Mouse (Mus musculus): ENCODE results near the gene Sae1. TPM values are rescaled to one million over a fixed set of nuclear protein-coding genes. Genes with fewer than 3 reads are reported as not detected.

Gene Sae1
- polyA plus RNA-seq, 1 experiment from 2014 or later = 84.3 TPM

GRCm38 (mm10) chr7:16272681-16273080 lies 114.9 kb downstream of the Sae1 start:
- peak overlapping the region; percentile 98 for H3K27ac ChIP-seq (ENCODE audit: low read length)
- H3K36me3 ChIP-seq (ENCODE audit: control insufficient read depth, insufficient read depth) = no peaks in the 10 kb centered on the region; the same call in none of the 2 replicates
- WGBS (ENCODE audit: insufficient replicate concordance) = under 1% methylated on average over 33 of the region's 46 CpGs
- peak overlapping the region; percentile 85 for H3K9ac ChIP-seq (ENCODE audit: low read depth, low read length)
- ATAC-seq (ENCODE audit: low read depth) = peak; percentile 81
- no peaks in the 10 kb centered on the region for H3K9me3 ChIP-seq (replicated peaks; ENCODE audit: control insufficient read depth, low read length)
- H3K4me3 ChIP-seq (ENCODE audit: low read depth, low read length) = peak overlapping the region; percentile 82
- no peaks in the 10 kb centered on the region for H3K27me3 ChIP-seq (ENCODE audit: control insufficient read depth, insufficient read depth, low read depth, low read length)
- peaks cover 35% of the 10 kb centered on the region for H3K4me1 ChIP-seq (ENCODE audit: control insufficient read depth, low read depth, low read length)
- peak overlapping the region; percentile 88 for H3K4me2 ChIP-seq (ENCODE audit: low read depth, low read length)

- Histone ChIP-seq H3K9ac (ENCODE audit: low read depth, low read length) (no peak overlapping the region), H3K27ac (ENCODE audit: low read length) (no peak overlapping the region), H3K4me3 (ENCODE audit: low read depth, low read length) (no peak overlapping the region), H3K36me3 (ENCODE audit: control insufficient read depth, insufficient read depth) (no peaks in the 10 kb centered on the region; the same call in 1 of the 2 replicates), H3K4me2 (ENCODE audit: low read depth, low read length) (no peak overlapping the region), H3K27me3 (ENCODE audit: control insufficient read depth, insufficient read depth, low read depth, low read length) (no peaks in the 10 kb centered on the region), H3K9me3 (replicated peaks; ENCODE audit: control insufficient read depth, low read length) (no peaks in the 10 kb centered on the region), H3K4me1 (ENCODE audit: control insufficient read depth, low read depth, low read length) (peaks cover 33% of the 10 kb centered on the region)
- ATAC-seq (ENCODE audit: low read depth) = no peak
- WGBS (ENCODE audit: insufficient replicate concordance) = 64% methylated on average over 1 of the region's 1 CpGs
These were observed 116.5 kb downstream of the Sae1 start for GRCm38 (mm10) chr7:16271139-16271538.

Other genes starting within 250 kb of the Sae1 start
- 1.1 and 1.6 TPM in 2 replicates for gene Meis3, start 212.7 kb downstream of the Sae1 start, polyA plus RNA-seq (2015; fragmentation: Nextera tagmentation; extraction: Ambion mirVana)
- gene Dhx34, start 165.8 kb downstream of the Sae1 start, polyA plus RNA-seq (2015; fragmentation: Nextera tagmentation; extraction: Ambion mirVana) = 4.9 and 6.7 TPM in 2 replicates
- 0.98 and 1.0 TPM in 2 replicates for gene C5ar2, start 143.7 kb downstream of the Sae1 start, polyA plus RNA-seq (2015; fragmentation: Nextera tagmentation; extraction: Ambion mirVana)
- gene C5ar1, start 128.3 kb downstream of the Sae1 start, polyA plus RNA-seq (2015; fragmentation: Nextera tagmentation; extraction: Ambion mirVana) = 4.0 and 4.6 TPM in 2 replicates
- gene Inafm1, start 114.2 kb downstream of the Sae1 start, polyA plus RNA-seq (2015; fragmentation: Nextera tagmentation; extraction: Ambion mirVana) = 3.5 and 4.4 TPM in 2 replicates
- 9.0 and 10.9 TPM in 2 replicates for gene Ccdc9, start 101.0 kb downstream of the Sae1 start, polyA plus RNA-seq (2015; fragmentation: Nextera tagmentation; extraction: Ambion mirVana)
- 3.0 and 4.1 TPM in 2 replicates for gene Bbc3, start 79.4 kb downstream of the Sae1 start, polyA plus RNA-seq (2015; fragmentation: Nextera tagmentation; extraction: Ambion mirVana)
- 7.0 and 7.2 TPM in 2 replicates for gene Zc3h4, start 13.1 kb upstream of the Sae1 start, polyA plus RNA-seq (2015; fragmentation: Nextera tagmentation; extraction: Ambion mirVana)
- gene Tmem160, start 65.0 kb upstream of the Sae1 start, polyA plus RNA-seq (2015; fragmentation: Nextera tagmentation; extraction: Ambion mirVana) = 23.4 and 23.6 TPM in 2 replicates
- 0.12 TPM in 2 replicates for gene Npas1, start 89.9 kb upstream of the Sae1 start, polyA plus RNA-seq (2015; fragmentation: Nextera tagmentation; extraction: Ambion mirVana)
- gene Arhgap35, start 227.2 kb upstream of the Sae1 start, polyA plus RNA-seq (2015; fragmentation: Nextera tagmentation; extraction: Ambion mirVana) = 2.5 and 2.6 TPM in 2 replicates

Data from liver, embryonic 16.5 days (tissue).